Mouse (Mus musculus) 416B (cell line): ENCODE measurements around the gene Arvcf.

Source experiments
- DNase-seq: peaks from one replicate; pipeline ENCODE4 v3.0.0; 2011; ENCODE audit warnings: low read depth

Arvcf gene

DNA sequence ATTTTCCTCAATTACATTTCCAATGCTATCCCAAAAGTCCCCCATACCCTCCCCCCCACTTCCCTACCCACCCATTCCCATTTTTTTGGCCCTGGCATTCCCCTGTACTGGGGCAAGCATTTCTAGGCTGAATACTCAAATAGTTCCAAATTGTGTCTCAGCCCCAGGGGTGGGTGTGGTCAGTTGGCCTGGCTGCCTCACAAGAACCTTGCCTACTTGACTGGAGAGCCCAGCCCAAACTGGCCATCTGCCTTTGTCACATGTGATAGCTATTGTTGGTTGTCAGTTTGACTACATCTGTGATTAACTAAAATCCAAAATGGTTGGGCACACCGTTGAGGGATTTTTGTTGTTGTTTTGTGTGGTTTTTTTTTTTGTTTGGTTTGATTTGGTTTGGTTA lies 9.0 kb downstream of the Arvcf start:
- DNase-seq = no peak

GRCm38 (mm10) chr16:18357977-18358376 lies 10.0 kb downstream of the Arvcf start:
- no peak for DNase-seq

GRCm38 (mm10) chr16:18360151-18360805 lies 12.3 kb downstream of the Arvcf start:
- DNase-seq = no peak

GRCm38 (mm10) chr16:18362948-18363347 lies 15.0 kb downstream of the Arvcf start:
- DNase-seq = no peak

DNA sequence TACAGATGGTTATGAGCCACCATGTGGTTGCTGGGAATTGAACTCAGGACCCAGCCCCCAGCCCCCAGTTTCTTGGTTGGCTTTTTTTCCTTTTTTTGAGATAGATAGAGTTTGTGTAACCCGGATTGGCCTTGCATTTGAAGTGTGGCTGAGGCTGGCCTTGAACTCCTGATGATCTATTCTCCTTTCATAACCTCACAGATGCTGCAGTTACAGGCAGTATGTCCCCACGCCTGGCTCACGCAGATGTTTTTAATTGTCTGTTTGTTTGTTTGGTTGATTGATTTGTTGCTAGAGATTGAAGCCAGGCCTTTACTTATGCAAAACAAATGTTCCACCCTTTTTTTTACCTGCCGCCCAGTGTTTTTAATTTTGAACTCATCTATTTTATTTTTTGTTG lies 18.9 kb downstream of the Arvcf start:
- no peak for DNase-seq

DNA sequence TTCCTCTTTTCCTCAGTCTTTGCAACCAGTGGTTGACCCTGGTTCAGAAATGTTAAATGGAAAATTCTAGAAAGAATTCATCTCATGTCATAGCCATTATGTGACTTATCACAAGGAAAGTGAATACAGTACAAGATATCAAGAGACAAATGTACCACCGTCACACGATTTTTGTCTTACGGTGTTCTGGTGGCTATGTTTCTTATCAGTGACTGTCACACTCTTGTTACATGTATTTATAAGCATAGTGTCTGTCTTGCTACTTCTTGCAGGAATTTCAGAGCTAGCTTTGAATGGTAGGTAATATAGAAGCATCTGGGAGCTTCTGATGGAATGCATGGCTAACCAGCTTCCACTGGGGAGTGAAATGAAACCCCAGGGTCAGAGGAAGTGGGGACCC lies 22.2 kb downstream of the Arvcf start:
- DNase-seq = no peak

GRCm38 (mm10) chr16:18373632-18374031 lies 25.6 kb downstream of the Arvcf start:
- DNase-seq = no peak

DNA sequence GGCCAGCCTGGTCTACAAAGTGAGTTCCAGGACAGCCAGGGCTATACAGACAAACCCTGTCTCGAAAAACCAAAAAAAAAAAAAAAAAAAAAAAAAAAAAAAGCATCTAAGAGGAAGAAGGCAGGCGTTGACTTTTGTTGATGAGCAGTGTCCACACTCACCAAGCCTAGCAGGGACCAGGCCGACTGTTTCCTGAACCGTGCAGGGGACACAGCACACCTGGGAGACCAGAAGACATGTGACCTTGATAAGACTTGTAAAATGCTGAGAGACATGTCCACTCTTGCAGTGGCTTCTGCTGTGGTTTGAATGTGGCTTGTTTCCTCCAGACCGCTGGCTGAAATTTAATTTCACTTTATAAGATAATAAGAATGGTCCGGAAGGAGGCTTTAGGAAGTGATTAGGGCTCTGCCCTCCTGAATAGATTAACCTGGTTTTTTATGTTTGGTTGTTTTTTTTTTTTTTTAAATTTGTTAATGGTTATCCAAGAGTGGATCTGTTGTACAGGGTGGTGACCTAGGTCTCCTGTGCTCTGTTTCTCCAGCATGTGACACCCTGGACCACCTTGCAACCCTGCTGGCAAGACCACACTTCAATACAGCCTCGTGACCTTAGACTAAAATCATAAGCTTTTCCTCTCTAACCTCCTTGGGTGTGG lies 28.4 kb downstream of the Arvcf start:
- peak; percentile 74 for DNase-seq

DNA sequence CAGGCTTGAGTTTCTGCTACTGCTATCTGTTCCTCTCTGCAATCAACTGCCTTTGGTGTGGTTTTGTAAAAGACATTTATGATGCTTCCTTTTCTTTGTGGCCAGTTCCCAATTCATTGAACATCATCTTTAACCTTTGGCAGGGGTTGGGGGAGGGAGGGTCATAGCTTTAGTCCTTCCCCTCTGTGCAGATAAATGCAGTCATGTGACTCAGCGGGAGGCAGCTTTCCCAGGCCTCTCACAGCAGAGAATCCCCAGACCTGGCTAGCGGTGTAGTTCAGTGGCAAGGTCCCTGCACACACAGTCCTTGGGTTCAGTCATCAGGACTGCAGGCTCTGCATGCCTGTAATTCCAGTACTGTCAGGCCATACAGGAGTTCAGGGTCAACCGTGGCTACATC lies 29.2 kb downstream of the Arvcf start:
- DNase-seq = peak; percentile 23

DNA sequence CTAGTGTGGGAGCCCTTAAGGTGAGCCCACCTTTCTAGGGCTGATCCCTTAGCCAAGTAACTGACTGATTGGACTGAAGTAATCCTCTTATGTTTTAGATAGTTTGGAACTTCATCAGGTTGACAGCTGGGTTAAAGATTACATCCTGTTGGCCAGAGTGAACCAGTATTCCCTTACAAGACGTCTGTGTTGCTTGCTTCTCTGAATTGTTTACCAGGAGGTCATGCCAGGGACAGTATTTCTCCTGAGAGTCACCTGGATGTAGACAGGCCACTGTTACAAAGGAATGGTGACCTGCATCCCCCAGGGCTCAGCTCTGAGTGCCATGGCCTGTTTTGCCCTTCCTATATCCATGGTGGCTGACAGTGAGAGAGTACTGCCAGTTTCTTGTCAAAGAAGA lies 30.5 kb downstream of the Arvcf start:
- DNase-seq = no peak

- DNase-seq = no peak
Measured at GRCm38 (mm10) chr16:18379338-18380001, 31.5 kb downstream of the Arvcf start.

- DNase-seq = no peak
Measured at GRCm38 (mm10) chr16:18380495-18381063, 32.6 kb downstream of the Arvcf start.

DNA sequence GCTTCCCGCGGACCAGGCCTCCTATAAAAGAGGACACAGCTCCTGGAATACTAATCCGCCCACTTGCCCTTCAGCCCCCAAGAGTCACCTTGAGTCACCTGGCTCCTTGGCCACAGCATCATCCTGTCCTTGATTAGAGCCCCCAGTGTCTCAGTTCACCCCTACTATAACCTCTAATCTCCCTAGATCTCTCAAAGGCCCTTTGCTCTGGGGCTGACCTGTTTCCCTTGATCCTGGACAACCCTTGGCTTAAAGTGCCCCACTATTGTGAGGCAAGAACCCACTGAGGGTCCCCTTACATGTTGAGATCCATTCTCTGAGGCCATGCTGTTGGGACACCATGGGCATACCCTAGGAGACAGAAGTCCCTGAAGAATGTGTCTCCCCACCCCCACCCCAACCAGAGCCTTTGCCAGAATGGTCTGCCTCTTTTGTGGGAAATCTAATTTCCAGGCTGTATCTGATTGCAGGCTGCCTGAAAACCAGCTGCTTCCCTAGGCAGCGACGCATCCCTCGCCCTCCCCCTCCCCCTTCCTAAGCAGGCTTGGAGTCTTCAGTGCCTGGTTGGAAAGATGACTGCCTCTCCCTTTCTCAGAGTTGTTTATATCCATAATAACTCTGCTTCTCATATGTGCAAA lies 33.8 kb downstream of the Arvcf start:
- DNase-seq = no peak

GRCm38 (mm10) chr16:18383045-18383726 lies 35.2 kb downstream of the Arvcf start:
- no peak for DNase-seq

DNA sequence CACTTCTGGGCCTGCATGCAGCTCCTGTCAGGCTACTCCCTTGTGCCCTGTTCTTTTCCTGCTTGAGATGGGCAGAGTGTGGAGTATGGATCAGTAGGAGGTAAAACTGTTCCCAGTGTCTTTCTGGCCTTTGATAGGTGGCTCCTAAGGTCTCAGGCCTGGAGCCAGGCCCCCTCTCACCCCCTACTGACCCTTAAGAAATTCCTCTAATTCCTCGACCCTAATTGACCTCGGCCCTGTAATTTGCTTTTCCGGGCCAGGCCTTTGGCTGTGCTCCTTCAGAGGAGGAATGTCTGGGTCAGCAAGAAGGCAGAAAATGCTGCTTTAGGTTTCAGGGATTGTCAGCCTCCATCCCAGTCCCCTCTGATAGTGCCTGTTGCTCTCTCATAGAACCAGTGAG lies 35.8 kb downstream of the Arvcf start:
- no peak for DNase-seq

DNA sequence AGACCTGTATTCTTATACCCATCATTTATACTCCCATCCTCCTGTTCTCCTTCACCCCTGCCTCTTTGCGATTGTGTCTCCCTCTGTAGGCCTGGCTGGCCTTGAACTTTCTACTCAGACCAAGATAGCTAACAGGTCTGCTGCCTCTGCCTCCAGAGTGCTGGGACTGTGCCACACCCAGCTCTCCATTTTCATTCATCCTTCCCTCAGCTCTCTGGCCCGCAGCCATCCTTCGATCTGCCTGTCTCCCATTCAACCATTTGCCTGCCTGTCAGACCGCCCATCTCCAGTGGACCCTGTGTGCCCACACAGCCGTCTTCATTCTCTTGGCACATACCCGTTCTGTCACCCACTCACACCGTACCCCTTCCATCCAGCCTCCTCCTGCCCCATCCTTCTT lies 36.2 kb downstream of the Arvcf start:
- no peak for DNase-seq

- no peak for DNase-seq
Measured at GRCm38 (mm10) chr16:18384659-18385058, 36.7 kb downstream of the Arvcf start.

DNA sequence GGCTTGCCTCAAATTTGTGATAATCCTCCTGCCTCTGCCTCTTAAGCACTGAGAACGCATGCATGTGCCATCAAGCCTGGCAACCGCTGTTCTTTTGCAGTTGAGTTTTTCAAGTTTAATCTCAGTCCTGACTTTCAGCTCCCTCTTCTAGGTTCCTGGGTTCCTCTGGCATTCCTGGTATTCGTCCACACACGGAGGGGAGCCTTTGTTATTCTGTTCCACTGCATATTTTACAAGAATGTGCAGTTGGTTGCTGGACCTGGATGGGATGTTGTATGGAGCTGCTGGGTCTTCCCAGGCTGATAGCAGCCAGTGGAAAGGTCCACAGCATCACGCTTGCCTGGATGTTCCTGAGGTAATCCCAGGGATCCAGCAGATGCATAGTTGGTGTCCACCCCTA lies 37.4 kb downstream of the Arvcf start:
- no peak for DNase-seq

DNA sequence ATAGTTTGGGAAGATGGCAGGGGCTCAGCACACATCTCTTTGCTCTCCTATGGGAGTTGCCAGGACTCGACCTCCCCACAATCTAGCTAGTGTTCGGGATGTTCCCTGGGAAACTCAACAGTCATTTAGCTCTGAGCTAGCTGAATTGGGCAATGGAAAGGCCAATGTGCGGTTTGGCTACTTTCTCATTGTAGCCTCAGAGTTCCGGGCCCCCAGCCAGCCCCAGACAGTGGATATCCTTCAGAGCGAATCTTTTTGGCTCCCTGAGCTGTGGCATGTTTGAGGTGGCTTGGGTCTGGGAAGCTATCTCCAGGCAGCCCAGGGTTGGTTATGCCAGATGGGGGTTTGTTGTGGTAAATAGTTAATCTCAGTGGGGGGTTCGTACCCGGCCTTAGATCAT lies 38.5 kb downstream of the Arvcf start:
- DNase-seq = no peak

DNA sequence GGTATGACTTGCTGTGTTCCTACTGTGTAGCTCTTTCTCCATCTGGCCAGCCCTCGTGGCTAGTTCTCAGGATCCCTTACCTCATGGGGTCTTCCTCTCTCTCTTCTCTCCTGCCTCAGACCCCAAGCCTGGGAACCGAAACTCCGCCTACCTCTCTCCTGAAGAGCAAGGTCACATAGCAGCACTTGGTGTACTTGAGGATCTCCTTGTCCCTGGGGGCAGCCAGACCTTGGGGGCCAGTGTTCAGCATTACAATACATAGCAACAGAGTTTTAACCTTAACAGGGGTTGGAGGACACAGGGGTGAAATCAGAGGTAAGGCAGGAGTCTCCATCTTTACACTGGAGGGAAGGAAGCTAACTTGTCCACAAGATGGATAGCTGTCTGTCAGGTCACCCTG lies 39.0 kb downstream of the Arvcf start:
- no peak for DNase-seq

GRCm38 (mm10) chr16:18387704-18388582 lies 40.0 kb downstream of the Arvcf start:
- DNase-seq = peak; percentile 20
